Mouse (Mus musculus): ENCODE data around the gene 1700123K08Rik.
"Not testable (repeated sequence)": the region's sequence is repeated elsewhere in the genome, so short reads cannot be mapped to it uniquely, and the experiment has no call there.

1700123K08Rik gene

DNA sequence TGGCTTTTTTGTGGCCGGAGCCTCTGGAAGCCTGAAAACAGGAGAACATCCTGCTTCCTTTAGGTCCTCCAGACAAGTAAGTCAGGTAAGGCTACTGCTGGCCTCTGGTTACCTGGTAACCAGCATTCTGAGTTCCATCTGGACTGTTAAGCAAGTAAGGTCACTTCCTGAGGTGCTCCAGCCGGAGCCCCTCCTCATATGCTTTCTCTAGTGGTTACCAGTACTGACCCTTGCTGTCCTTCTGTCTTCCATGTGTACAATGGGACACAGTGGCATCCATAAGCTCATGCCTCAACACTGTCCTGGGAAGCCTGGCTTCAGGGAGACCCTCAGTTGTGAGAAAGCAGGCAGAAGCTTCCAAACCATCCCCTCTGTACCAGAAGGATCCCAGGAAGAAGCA is at the start of gene 1700123K08Rik:
Gene 1700123K08Rik, minus strand, starts transcription at position 101 of the 400 bp plus-strand sequence.
- not testable (repeated sequence) for DNase-seq (ENCODE audit: low spot score)

DNA sequence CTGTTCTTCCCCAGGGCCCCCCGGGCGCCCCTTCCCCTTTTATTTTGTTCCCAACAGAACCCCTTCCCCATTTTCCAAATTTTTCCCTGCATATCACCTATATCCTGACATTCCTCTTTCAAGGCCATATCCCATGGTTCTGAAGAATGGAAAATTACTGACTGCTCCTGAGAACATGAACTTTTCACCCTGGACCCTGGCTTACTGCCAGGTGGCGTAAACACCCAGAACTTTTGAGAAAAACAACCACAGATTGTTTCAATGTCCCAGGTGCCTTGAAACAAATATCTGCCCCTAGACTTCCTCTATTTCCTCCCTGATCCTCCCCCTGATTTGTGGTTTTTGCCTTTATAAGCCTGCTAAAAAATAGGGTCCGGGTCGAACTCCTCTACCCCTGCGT is 22.9 kb upstream of the 1700123K08Rik start:
- DNase-seq (ENCODE audit: low spot score), result no peak

GRCm38 (mm10) chr5:138571623-138572022 is 7.1 kb upstream of the 1700123K08Rik start:
- DNase-seq (ENCODE audit: low spot score), result no peak

GRCm38 (mm10) chr5:138552718-138553117 is 11.8 kb downstream of the 1700123K08Rik start:
- DNase-seq (ENCODE audit: low spot score), result no peak

GRCm38 (mm10) chr5:138532491-138532890 is 32.0 kb downstream of the 1700123K08Rik start:
- no peak for DNase-seq (ENCODE audit: low spot score)
